Mouse (Mus musculus) cerebellum, adult 2 months (tissue): ENCODE results near the gene H2-Eb1.

Experiments used
- CTCF ChIP-seq: fragments of 200-500 bp; IDR thresholded peaks from 2 replicates; pipeline ENCODE4 v1.5.1; 2011; ENCODE audit warnings: low read depth, mild to moderate bottlenecking, control low read depth, low read length, moderate library complexity, borderline replicate concordance; ENCODE audit not compliant: insufficient read depth
- POLR2A ChIP-seq: fragments of 200-500 bp; IDR thresholded peaks from 2 replicates; pipeline ENCODE4 v1.6.1; 2011; ENCODE audit warnings: low read length, control low read depth, borderline replicate concordance; ENCODE audit not compliant: insufficient read depth

DNA sequence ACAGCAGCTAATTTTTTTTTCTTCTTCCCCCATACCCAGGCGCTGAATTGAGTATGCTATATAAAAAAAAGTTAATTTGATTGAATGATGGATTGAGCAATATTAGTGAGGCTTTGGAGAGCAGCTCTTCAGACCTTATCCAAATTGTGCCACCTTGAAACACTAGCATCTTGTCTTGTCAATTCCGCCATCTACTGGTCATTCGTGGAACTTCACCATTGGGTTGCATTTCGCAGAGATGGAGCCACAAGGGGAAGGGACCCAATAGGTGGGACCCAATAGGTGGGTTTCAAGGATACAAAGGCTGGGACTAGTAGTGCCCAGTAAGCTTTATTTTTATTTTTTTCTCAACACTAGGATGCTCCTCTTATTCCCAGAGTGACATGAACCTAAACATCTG, 43.8 kb downstream of the H2-Eb1 start:
- TF ChIP-seq POLR2A = no peak
- peak; percentile 76; the same call in 1 of the 2 replicates for TF ChIP-seq CTCF
